Mouse (Mus musculus) frontal cortex, postnatal 25 days (tissue): ENCODE measurements around the gene Rint1.
A peak's percentile ranks its signal among the peaks of the same experiment; 100 is the strongest.

ENCODE experiments used
- DNase-seq, 2 experiments: peaks; one replicate each; pipeline ENCODE4 v3.0.0; 2022; ENCODE audit warnings: low spot score in 2 of 2

Gene Rint1

DNA sequence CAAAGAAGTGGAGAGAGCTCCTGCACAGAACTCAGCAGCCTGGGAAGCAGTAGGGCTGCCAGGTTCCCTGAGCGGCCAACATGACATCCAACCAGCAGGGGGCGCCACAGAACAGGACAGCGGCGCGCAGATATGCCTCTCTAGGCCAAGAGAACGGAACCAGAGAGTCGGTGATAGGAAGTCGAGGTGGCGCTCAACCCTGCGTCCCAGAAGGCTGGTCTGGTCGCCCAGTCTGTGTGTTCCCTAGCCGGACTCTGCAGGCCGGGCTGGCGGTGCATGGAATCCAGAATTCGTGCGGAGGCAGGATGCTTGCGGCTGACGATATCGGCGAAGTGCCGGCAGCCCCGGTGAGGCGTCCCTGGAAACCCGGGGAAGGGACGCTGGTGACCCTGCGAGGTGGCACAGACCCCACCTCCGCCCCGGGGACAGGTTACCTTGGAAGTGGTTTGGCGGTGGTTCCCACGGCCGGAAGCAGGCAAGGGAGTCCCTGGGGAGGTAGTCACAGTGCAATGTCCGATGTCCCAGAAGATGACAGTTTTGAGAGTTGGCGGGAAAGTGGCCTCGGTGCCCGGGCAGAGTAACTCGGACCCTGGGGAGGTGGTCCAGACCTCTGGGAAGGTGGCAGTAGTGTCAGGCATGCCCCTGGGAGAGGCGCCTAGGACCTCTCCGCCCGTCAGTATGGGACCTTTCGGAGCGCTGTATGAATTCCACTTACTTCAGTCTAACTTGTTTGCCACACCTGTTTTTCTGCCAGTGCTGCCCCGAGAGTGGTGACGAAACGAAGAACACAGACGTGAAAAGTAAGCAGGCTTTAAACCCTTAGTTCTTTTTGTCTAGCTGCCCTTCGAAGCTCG lies at the start of gene Rint1:
Gene Rint1 (plus strand): TSS at position 176 of the 854 bp plus-strand sequence.
- DNase-seq = peak; percentile 96 to 97

DNA sequence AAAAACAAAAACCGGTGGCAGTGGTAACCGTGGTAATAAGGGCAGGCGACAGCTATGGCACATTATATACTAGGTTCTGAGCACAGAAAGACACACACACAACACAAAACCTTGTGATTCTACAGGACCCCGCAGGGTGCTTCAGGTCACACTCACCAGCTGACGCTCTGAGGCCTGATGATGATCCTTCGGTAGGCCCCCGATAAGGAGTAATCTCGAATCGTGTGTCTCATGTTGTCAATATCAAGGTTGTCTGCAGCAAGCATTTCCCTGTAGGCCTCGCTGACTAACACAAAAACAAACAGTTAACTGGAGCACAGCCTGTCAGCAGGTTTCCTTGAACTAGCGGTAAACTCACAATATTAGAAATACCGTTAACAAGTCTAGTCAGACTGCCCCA lies 44.2 kb upstream of the Rint1 start:
- DNase-seq = no peak

DNA sequence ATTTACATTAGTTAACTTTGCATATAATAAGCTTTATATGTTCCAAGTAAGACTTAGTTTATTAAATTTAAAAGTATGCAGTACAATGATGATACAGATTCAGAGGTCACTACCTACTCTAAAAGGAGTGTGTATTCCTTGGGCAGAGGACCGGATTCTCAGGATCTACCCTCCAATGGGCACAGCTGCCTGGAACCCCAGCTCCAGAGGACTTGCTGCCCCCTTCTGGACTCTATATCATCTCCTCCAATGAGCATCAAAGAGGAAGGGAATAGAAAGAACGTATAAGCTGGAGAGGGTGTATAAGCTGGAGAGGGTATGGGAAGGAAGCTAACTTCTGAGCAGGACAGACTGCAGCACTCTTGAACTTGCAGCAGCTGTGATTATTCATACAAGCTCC lies 37.6 kb upstream of the Rint1 start:
- no peak for DNase-seq

DNA sequence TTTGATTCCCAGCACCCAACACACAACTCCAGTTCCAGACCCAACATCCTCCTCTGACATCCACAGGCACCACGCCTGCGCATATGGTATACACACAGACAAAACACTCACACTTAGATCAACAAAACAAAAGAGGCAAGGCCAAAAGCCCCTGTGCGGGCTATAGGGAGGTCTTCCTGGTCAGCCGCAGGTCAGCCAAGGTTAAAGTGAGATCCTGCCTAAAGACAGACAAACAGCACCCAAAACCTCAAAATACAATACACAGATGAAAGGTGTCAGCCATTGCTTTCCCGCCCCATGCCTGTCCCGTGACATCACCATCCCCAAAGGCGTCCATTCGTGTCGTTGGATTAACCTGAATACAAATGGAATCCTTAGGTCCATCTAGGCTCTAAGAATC lies 31.9 kb upstream of the Rint1 start:
- no peak for DNase-seq

DNA sequence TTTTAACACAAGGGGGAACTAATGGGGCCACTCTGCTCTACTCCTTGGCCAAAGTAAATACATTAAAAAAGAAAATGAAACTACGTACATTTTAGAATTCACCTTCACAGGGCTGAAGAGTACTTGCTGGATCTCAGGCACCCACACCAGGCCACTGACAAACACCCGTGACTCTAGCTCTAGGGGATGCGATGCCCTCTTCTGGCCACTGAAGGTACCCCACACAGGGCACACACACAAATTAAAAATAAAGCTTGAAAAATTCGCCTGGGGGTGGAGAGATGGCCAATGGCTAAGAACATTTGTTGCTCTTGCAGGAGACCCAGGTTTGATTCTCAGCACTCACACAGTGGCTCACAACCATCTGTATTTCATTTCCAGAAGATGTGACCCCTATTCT lies 31.1 kb upstream of the Rint1 start:
- DNase-seq = no peak

DNA sequence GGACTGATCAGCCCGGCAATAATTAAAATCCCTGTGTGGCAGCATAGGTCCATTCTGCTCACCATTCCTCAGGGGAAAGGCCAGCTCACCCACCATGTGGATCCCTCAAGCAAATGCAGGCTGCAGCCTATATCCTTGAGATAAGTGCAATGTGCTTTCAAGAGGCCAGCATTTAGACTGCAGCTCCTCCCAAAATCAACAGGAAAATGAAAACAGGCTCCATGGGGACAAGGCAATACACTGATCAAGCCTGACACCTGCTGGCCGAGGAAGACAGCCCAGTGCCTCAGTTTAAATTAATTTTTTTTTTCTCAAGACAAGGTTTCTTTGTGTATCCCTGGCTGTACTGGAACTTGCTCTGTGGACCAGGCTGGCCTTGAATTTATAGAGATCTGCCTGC lies 28.9 kb upstream of the Rint1 start:
- DNase-seq = no peak

DNA sequence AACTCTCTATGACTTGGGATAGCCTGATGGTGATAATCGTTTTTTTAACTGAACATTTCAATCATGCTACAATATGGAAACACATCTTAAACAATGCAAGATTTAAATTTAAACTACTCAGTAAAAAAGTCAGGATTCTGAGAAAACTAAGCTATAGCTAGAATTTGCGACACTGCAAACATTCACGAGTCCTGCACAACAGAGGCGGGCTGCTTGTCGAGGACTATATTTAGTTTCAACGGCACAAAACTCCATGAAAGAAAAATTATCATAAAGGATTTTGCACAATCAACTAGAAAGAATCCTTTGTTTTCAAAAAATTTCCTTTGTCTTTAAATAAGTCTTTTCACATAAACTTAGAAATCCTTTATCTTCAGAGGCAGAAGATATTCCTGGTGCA lies 25.0 kb upstream of the Rint1 start:
- no peak for DNase-seq

DNA sequence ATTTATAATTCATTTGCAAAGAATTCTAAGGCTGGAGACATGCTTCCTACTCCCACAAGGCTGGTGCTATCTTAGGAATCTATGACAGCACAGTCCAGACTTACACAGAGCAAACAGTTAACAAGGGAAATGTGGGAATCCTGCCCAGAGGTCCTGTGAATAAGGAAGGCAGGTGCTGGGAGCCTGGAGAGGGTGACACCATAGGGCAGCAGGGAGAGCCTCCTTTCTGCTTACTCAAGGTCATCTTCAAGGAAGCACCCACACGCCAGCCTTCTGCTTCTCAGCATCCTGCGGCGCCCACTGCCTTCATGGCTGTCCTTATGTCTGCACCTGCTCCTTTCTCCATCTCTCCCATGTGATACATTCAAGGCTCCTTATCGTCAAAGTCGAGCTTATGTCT lies 23.0 kb upstream of the Rint1 start:
- DNase-seq = peak; percentile 20 to 24

DNA sequence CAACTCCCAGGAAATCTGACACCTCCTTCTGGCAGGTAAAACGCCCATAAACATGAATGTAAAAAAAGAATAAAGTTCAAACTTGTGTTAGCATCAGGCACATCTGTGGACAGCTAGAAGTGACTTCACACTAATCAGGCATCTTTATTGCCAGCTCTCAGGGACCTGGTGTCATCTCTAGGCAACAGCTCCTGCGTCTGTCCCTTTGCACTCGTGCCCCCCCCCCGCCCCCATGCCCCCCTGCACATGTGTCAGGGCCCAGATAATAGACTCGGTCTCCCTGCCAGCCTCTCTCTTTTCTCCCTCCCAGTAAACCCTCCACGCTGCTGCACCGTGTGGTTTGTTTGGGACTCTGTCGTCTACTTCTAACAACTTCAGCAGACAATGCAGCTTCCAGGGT lies 16.4 kb upstream of the Rint1 start:
- DNase-seq = no peak

DNA sequence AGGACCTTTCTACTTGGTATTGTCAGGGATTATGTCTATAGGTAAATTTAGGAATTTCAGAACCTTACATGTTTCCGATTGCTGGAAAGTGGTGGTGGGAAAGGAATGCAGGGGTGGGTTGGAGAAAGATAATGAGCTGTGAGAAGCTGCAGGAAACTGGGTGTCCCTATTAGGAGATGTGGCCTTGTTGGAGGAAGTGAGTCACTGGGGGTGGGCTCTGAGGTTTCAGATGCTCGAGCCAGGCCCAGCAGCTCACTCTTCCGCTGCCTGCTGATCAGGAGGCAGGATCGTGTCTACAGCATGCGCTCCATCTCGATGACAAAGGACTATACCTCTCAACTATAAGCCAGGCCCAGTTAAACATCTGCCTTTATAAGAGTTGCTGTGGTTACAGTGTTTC lies 13.3 kb upstream of the Rint1 start:
- no peak for DNase-seq

DNA sequence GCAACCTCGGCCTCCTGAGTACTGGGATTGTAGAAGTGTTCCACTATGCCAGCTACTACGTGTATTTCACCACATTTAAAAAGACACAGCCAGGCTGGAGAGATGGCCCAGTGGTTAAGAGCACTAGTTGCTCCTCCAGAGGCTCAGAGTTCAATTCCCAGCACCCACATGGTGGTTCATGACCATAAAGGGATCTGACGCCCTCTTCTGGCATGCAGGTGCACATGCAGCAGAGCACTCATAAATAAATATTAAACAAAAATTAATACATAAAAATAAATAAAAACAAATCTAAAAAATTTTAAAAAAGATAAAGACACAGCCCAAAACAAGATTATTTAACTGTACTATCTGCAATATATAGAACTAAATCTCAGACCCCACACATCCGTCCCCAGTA lies 7.0 kb upstream of the Rint1 start:
- DNase-seq = no peak

DNA sequence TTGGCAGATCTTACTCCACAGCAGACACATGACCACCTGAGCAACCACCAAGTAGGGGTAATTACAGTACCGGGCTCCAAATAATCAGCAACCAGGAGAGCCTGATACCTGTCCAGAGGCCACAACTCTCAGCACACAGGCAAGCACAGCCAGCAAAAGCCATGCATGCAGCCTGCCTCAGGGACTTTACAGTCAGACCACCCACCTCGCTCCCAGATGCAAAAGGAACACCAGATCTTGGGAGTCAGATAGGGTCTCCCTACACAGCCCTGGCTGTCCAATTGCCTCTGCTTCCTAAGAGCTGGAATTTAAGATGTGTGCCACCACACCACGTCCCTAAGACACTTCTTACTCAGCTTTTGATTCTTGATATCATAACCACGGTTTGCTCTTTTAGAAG lies 6.3 kb upstream of the Rint1 start:
- DNase-seq = no peak

DNA sequence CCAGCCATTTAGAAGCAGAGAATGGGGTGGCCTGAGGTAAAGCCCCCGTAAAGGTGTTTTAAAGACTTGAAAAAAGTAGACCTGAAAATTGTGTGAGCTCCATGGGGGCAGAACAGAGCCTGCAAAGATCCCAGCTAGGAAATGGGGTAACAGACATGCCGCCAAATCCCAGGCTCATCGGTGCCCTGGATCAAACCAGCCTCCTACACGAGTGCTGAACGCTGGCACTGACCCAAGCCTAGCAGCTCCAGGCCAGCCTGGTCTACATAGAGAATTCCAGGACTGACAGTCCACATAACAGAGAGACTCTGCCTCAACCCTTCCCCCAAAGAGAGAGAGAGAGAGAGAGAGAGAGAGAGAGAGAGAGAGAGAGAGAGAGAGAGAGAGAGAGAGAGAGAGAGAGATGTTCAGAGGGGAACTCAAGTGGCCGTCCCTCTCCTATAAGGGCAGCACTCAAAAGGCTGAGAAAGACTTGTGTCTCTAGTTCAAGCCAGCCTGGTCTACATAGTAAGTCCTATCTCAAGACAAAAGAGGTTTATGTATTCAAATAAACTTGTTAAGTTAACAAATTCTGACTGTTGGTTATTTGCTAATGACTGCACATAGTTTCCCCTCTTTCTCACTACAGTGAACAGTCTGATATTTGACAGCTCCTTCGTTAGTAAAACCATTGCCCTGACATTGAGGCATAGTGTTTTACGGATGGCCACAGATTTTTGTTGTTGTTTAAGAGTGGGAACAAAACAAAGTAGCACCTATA lies 5.3 kb upstream of the Rint1 start:
- no peak for DNase-seq

DNA sequence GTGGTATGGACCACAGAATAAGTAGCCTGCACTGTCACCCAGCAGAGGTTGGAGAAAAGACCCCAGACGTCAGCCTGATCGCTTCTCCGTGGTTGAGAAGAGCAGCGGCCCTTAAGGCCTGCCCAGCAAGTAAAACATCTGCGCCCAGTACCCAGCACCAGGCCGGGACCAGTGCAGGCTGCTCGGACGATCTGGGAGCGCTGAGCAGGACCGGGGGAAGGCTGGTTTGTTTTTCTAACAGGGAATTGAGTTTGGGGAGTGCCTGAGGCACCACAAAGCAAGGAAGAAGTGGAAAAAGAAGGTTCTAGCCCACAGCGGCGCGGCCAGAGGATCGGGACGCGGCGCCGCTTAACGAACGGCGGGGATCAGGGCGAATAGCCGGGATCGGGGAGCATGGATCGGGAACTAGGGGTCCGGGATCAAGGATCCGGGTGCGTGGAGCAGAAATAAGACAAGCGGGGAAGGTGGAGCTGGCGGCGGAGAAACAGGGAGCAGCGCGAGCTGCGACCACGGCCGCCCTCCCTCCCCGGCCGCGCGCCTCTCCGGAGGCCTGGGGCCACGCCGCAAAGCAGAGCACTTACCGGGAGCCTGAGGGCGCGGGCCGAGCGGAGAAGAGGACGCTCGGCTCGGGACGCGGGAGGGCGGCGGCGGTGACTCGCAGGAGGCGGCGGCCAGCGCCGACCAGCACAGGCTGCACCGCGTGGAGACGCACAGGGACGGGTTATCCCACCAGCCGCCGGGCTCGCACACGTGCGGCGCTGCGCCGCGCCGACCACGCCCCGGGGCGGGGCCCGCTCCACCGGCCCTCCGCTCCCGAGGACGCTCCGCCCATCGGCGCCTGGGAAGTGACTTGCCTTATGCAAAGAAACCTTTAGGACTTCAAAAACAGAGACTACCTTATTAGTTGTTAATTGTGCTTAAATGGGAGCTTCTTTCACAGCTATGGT lies 4.3 kb upstream of the Rint1 start, which contains the start of gene Pus7:
Gene Pus7 (minus strand): TSS at position 781 of the 947 bp plus-strand sequence.
- peak; percentile 55 to 71 for DNase-seq

DNA sequence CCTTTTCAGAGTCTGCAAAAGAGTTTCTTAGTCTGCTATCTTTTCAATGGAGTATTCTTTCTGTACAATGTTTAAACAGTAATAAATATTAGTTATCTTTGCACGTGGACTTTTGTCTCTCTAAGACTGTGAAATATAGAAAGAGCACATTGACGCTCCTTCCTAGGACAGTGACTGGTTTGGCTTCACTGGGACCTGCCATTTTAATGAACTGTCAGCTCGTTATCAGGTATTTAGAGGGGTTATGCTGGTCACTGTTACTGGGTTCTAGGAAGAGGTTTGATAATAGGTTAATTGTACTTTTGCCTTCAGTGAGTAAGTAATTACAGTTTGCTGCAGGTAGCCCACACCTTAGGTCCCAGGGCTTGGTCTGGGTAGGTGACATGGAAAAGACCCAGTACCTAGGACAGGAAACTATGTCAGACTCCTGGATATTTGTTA lies 899 bp downstream of the Rint1 start:
- no peak for DNase-seq

DNA sequence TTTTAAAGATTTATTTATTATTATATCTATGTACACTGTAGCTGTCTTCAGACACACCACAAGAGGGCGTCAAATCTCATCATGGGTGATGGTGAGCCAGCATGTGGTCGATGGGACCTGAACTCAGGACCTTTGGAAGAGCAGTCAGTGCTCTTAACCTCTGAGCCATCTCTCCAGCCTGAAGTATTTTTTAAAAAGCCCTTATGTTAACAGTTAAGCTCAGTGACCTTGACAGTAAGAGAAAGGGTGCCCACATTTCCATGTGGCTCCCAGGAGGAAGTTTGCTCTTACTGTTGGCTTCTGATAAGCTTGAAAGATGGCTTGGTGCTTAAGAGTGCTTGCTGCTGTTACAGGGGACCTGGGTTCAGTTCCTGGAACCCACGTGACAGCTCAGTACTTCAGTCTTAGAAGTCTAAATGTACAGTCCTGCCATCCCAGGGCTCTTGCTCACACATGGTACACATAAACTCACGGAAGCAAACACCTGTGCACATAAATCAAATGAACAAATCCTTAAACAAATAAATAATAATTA lies 1.6 kb downstream of the Rint1 start:
- no peak for DNase-seq

DNA sequence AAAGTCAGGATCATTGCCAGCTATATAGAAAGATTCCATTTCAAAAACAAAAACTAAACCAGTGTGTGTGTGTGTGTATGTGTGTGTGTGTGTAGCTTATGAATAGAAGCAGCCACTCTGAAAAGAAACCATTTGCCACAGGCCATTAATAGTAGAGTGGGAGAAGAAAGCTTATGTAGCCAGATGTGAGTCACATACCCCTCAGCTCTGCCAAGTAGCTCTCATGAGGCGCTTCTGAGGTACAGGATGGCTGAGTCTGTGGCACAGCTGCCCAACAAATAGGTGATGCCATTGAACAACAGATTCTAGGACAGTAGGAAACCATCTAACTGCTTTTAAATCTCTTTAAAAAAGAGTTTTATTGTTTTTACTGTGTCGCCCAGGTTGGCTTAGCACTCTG lies 5.2 kb downstream of the Rint1 start:
- DNase-seq = no peak

DNA sequence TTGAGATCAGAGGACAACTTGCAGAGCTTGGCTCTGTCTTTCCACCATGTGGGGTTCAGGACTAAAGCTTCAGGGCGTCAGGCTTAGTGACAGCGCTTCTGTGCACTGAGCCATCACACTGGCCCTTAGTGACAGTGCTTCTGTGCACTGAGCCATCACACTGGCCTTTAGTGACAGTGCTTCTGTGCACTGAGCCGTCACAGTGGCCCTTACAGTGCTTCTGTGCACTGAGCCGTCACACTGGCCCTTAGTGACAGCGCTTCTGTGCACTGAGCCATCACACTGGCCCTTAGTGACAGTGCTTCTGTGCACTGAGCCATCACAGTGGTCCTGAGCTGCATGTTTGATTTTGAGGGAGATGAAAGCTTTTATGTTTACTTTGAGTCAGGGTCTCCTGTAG lies 27.3 kb downstream of the Rint1 start:
- DNase-seq = no peak

DNA sequence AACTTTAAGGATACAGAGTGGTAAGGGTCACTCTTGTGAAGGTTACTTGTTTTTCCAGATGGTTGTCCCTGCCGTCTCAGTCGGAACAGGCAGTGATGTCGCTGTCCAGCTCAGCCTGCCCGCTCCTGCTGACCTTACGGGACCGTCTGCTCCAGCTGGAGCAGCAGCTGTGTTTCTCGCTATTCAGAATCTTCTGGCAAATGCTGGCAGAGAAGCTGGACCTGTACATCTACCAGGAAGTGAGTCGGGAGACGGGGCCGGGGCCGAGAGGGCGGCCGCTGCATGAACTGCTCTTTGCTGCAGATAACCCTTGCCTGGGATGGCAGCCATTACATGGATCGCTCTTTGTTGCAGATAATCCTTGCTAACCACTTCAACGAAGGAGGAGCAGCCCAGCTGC lies 29.2 kb downstream of the Rint1 start:
- DNase-seq = no peak

DNA sequence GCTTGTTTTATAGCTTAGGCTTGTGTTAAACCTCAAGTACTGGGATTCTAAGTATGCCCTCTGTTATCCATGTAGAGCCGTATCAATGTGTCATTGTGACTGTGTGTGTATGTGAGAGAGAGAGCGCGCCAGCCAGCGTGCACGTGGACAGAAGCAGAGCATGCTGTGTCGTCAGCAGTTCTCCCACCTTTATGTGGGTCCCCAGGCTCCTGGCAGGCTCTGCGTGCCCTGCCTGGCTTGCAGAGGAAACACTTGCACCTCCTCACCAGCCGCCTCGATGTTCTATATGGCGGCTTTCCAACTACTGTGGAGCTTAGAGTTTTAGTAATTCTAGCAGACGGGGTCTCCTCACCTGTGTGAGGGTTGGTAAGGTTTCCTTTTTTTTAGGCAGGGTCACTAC lies 34.8 kb downstream of the Rint1 start:
- DNase-seq = no peak

DNA sequence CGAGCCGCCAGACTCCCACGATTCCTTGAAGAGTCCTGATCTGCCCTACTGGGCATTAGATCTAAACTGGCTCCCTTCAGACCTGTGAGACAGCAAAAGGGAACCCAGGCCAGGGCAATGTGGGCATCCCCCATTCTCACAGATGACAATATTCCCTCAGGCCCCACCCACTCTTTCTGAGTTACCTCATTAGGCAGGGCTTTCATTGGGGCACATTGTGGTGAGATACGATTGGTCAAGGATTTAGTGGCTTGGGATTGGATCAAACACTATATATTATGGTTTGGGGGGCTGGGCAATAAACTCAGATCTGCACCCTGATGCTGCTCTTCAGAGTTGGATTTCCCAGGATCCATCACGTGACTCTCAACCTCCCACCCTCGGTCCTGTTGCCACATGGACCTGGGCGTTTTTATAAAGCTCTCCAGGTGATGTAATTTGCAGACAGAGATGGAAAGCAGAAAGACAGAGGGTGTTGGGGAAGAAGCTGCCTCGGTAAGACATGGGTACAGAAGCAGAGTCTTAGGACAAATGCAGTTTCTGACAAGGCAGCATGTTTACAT lies 36.7 kb downstream of the Rint1 start:
- no peak for DNase-seq
